Mouse (Mus musculus) bone marrow macrophage, adult 2 months (primary cell): ENCODE measurements around the gene Hsd17b14. TPM values are rescaled to one million over a fixed set of nuclear protein-coding genes. Genes with fewer than 3 reads are reported as not detected.

Experiments used
- H3K27ac ChIP-seq: 2 replicates; pipeline ENCODE4 v1.5.1; 2012; ENCODE audit warnings: low read depth, low read length; ENCODE audit not compliant: insufficient read depth
- H3K4me1 ChIP-seq: 2 replicates; pipeline ENCODE4 v1.6.1; 2012; ENCODE audit warnings: low read length; ENCODE audit not compliant: control insufficient read depth, insufficient read depth
- H3K4me3 ChIP-seq: 2 replicates; pipeline ENCODE4 v1.5.1; 2012; ENCODE audit warnings: mild to moderate bottlenecking, low read length, moderate library complexity; ENCODE audit not compliant: insufficient read depth
- CTCF ChIP-seq: IDR thresholded peaks from 2 replicates; pipeline ENCODE4 v1.5.1; 2012; ENCODE audit warnings: low read depth, mild to moderate bottlenecking, low read length, moderate library complexity
- POLR2A ChIP-seq: IDR thresholded peaks from 2 replicates; pipeline ENCODE4 v1.6.1; 2012; ENCODE audit warnings: mild to moderate bottlenecking, low read depth, low read length, borderline replicate concordance
- polyA plus RNA-seq: library from polyadenylated mRNA; stranded (reverse); fragments of >200 nt; gene quantifications from 2 replicates; pipeline ENCODE4 v1.2.4, GENCODE M21; 2012; ENCODE audit not compliant: missing spikeins, insufficient read depth, insufficient read length

Gene Hsd17b14
- polyA plus RNA-seq, 1 experiment: 2.0 TPM

DNA sequence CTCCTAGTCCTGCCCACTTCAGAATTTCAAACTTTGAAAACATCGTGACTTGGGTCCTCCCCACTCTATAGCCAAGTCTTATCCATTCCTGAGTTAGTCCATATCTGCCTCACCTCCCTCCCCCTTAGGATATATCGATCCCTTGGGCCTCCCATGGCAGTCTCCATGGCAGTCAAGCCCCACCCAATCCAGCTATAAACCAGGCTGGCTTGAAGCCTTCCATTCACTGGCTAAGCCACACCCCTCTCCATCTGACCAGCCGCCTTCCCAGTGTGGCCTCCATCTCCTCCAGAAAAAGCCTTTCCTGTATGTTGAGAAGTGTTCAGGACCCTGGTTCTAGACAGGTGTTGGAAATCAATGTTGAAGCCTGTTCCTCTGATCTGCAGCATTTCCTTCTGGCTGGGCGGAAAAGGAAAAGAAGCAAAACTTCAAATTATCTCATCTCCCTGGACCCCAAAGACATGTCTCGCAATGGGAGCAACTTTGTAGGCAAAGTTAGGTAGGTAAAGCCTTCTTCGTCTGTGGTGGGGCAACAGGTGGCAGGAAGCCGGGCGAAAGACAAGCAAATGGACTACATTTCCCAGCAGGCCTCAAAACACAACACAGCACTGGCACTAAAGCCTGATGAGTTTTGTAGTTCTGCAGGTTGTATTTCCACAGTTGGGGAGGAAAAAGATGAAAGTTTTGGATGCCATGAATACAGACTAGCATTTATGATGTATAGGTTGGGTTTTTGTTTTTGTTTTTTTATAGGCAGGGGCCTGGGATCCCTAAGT, 35.2 kb upstream of the Hsd17b14 start:
- TF ChIP-seq CTCF (no peak), POLR2A (no peak)
- no peak overlapping the region for H3K4me3 ChIP-seq
- H3K27ac ChIP-seq: no peak overlapping the region
- peaks cover 6% of the 10 kb centered on the region; the same call in 1 of the 2 replicates for H3K4me1 ChIP-seq

GRCm38 (mm10) chr7:45520605-45521004, 34.1 kb upstream of the Hsd17b14 start:
- Histone ChIP-seq H3K4me1 (peaks cover 6% of the 10 kb centered on the region; the same call in 1 of the 2 replicates), H3K4me3 (no peak overlapping the region), H3K27ac (no peak overlapping the region)
- TF ChIP-seq POLR2A (no peak), CTCF (no peak)

- peak overlapping the region; percentile 70 for H3K27ac ChIP-seq
- peak overlapping the region; percentile 66 for H3K4me3 ChIP-seq
- H3K4me1 ChIP-seq: peaks cover 7% of the 10 kb centered on the region
- TF ChIP-seq POLR2A (no peak), CTCF (peak; percentile 33; the same call in 1 of the 2 replicates)
Measured at GRCm38 (mm10) chr7:45521728-45522184, 32.9 kb upstream of the Hsd17b14 start.

- Histone ChIP-seq H3K4me1 (peaks cover 10% of the 10 kb centered on the region), H3K4me3 (peak overlapping the region; percentile 66), H3K27ac (no peak overlapping the region)
- TF ChIP-seq POLR2A (no peak), CTCF (no peak)
Measured at GRCm38 (mm10) chr7:45522194-45522752, 32.4 kb upstream of the Hsd17b14 start.

GRCm38 (mm10) chr7:45522957-45523676, 31.6 kb upstream of the Hsd17b14 start:
- Histone ChIP-seq H3K4me1 (peaks cover 15% of the 10 kb centered on the region), H3K4me3 (peak overlapping the region; percentile 52), H3K27ac (peak overlapping the region; percentile 12; the same call in 1 of the 2 replicates)
- TF ChIP-seq POLR2A: no peak
- TF ChIP-seq CTCF: no peak

DNA sequence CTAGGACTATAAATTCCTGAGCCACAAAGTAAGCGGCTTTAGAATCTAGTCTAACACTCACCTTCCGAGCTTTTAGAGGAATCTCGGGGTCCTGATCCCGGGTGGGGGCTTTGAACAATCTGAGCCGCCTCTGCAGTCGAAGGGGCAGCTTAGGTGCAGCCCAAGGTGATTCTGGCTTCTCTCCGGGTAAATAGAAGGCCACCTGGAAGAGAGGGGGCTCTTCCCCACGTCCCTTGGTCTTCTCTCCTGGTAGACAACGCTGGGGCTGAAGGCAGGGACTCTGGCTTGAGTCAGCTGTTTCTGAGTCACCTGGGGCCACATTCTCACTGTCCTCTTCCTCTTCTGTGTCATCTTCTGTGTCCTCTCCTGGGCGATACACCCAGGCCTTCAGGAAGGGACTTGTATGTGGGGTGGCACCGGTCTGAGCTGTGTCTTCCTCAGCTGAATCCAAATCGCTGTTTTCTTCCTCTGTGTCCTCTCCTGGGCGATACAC, 31.0 kb upstream of the Hsd17b14 start:
- Histone ChIP-seq H3K4me1 (peaks cover 19% of the 10 kb centered on the region), H3K27ac (peak overlapping the region; percentile 12)
- TF ChIP-seq CTCF (no peak), POLR2A (no peak)

DNA sequence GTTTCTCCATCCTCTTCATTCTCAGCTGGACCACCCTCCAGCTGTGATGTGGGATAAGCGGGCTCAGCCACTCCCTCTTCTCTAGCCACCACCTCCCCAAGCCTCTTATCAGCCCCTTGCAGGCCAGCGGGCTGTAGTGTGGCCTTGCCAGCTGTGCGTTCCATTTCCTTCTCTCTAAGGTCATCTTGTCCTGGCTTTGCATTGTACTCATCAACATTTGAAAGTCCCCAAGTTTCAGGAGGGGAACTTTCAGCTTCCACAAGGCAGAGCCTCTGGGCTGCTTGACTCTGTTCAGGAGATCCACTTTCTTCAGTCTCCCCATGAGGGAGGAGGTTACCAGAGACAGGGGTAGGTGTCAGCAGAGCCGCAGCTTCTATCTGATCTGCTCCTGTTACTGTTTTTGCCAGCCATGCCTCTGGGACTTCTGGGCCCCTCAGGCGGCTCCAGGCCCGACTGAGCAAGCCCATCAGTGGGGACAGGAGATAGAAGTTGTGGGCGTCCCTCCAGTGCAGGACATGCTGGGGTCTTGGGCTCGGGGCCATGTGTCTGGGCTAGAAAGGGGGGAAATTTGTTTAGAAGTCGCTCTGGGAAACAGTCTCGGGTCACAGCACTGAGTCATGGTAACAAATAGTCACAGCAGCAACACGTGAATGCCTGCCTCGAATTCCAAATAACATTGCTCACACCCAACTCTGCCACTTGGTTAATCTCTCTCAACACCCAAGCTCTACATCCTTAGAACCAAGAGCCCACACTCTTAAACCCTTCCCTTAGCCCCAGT, 29.7 kb upstream of the Hsd17b14 start:
- TF ChIP-seq CTCF (no peak), POLR2A (no peak)
- peak overlapping the region; percentile 55 for H3K27ac ChIP-seq
- peak overlapping the region; percentile 77 for H3K4me3 ChIP-seq
- H3K4me1 ChIP-seq: peaks cover 31% of the 10 kb centered on the region

More for the DNA sequence above, 31.0 kb upstream of the Hsd17b14 start:
- H3K4me3 ChIP-seq: peak overlapping the region; percentile 52

DNA sequence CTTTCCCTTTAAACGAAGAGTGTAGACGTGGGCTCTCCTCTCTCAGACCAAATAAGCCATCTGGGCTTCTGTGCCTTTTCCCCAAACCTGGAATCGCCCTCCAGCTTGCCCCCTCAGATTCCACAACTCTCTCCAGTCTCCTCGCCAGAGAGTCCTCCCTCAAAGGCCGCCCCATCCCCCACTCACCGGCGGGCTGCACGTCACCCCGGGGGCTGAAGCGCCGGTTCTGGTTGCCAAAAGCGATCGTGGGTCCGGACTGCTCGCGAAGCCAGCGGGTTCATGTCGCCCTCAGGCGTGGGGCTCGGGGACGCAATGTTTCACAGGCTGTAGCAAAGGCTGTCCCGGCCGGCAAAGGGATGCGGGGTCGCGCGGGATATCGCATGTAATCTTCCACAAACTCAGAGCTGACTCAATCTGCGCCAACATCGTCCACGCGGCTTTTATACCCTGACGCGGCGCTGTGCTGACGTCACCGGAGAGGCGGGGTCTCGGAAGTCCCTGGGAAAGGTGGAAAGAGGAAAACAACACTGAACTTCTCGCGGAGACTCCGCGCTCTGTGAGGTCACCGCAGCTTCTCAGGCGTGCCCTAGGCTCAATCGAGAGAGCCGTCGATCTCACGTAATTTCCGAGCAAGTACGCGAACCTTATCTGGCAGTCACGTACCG, 28.8 kb upstream of the Hsd17b14 start, which contains the start of the genes Ppp1r15a and Plekha4:
Ppp1r15a (minus strand) TSS at position 460 of the 665 bp plus-strand sequence.
Plekha4 (plus strand) TSS at position 522 of the 665 bp plus-strand sequence.
- peak; percentile 84 for TF ChIP-seq POLR2A
- no peak for TF ChIP-seq CTCF
- Histone ChIP-seq H3K27ac (peak within 1 kb of the TSS; percentile 74), H3K4me3 (peak within 1 kb of the TSS; percentile 77), H3K4me1 (peaks cover 31% of the 10 kb centered on the region)
